Mouse (Mus musculus) regulatory T cell (primary cell): ENCODE data around the gene Pik3r6.

Experiments used
- in situ Hi-C: fragments of 300-600 bp; cut with MboI, MseI; formaldehyde crosslinking; loops from one replicate; pipeline ENCODE4 v1.15.1; 2025; ENCODE audit warnings: high pct_unique_total_duplicates

Pik3r6 gene

DNA sequence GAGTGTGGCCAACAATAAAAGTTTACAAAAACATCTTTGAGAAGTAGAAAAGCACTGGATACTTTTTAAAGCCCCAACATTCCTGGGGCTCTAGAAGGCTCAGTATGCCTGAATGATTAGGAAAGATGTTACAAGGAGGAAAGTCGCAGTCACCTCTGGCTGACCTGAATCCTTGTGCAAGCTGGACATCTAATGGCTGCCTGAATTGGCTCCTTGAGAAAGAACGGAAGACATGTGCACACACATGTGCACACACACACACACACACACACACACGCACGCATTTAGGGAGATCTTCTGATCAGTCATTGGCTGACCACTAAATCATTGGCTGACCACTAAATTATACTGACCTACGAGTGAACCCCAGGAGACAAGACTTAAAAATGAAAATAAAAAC lies 68.0 kb downstream of the Pik3r6 start:
- in situ Hi-C loops: no loop called here

DNA sequence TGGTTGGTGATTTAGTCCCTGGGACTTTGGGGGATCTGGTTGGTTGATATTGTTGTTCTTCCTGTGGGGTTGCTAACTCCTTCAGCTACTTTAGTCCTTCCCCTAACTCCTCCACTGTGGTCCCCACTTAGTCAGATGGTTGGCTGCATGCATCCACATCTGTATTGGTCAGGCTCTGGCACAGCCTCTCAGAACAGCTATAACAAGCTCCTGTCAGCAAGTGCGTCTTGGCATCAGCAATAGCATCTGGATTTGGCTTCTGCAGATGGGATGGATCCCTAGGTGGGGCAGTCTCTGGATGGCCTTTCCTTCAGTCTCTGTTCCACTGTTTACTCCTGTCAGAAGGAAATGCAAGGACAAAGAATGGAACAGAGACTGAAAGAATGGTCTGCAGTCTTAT lies 74.3 kb downstream of the Pik3r6 start:
- in situ Hi-C loops: no loop called here

DNA sequence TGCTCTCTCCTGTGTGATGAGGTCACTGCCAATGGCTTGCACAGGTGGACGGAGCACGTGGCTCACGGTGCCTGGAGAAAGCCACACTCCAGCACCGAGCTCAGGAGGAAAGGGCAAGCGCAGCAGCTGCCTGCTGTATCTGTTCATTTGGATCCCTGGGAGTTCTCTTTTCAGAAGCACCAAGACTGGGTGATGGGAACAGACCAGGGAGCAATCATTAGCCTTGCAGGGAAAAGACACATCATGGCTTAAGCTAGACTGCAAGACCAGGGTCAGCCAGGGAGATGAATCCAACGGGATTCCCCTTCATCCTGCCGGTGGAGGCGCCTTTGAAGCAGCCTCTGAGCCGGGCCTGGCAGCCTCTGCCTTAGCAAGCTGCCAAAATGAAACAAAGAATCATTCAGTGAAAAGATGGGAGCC lies 76.7 kb downstream of the Pik3r6 start:
- in situ Hi-C loops: no loop called here

DNA sequence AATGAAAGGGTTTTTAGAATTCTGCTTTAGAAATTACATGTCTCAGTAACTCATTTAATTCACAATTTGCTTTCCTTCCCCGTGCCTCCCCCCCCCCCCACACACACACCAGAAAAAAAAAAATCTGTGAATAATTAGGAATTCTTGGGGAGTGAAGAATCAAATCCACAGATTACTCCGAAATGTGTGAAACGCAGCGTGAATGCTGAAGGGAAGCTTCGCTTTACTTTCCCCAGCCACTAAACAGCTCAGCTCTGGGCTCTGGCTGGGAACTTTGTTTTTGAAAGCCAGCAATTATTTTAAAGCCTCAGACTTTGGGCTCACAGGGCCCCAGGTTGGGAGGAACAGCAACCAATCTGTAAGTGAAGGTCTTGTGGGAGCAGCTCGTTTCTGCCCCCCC lies 77.7 kb downstream of the Pik3r6 start:
- in situ Hi-C loops: no loop called here

DNA sequence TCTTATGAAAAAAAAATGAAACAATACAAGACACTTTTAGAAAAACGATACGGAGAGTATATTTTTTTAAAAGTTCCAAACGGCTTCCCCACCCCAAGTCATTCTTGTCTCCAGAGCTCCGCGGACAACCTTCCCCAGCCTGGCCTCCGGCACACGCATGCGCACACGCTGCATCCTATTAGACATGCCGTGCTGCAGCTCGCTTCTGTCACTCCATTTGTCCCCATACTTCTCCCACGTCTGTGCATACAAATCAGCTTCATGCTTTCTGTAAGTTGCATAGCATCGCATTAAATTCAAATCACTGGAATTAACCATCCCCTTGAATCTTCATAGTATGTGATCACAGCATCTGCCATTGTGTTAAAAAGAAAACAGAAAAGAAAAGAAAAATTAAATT lies 80.4 kb downstream of the Pik3r6 start:
- in situ Hi-C loops: no loop called here

DNA sequence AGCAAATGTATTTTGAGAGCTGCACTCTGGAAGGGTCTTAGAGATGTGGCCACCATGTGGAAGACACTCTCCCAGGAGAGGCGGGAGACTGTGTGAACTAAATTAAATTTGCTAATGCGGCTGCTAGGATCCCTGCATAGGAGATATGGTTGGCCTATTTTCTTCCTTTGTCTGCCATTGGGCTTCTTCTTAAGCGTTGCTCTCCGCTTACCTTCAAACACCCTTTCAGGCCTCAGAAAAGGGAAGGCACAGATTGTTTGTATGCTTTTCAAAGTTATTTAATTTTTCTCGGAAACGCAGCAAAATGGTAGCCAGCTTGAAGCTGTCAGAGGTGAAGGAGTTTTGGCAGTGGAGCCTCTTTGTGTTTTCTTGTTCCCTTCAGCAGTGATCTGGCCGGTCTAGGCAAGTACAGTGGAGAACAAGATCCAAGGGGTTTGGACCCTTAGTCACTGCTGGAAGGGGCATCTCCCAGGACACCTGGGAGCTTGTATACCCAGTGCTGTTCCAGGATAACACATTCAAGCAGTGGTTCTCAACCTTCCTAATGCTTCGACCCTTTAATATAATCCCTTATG lies 81.2 kb downstream of the Pik3r6 start:
- in situ Hi-C loops: no loop called here

DNA sequence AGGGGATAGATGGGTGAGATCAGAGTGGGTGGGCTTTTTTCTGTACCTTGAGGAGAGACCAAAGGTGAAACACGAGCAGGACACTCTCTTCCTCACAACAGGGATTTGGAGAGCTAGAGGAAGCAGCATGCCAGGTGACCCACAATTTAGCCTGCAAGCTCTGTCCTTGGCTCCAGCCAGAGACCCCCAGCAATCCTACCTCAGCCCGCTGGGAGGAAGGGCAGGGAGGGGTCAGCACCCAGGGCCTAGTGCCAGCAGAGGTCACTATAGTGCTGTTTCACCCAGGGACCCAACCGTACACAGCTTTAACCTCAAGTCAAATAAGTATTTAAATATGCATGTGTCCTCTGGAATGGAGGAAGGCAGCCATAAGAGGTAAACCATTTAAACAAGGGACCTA lies 83.1 kb downstream of the Pik3r6 start:
- in situ Hi-C loops: no loop called here

DNA sequence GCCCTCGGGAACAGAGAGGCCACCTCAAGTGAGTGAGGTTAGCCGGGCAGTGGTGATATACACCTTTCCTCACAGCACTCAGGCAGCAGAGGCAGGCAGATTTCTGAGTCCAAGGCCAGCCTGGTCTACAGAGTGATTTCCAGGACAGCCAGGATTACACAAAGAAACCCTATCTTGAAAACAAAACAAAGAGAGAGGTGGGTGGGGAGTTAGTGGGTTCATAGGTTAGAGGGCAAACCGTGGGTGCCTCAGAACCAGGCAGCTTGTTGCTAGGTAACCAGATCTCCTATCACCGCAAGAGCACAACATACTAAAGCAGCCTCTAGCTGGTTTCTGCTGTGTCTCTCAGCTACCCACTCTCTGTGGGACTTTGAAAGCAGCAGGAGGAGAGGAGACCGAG lies 83.9 kb downstream of the Pik3r6 start, which contains the start of gene Ccdc42:
Gene Ccdc42, plus strand, starts transcription at position 301 of the 400 bp plus-strand sequence.
- in situ Hi-C loops: no loop called here

DNA sequence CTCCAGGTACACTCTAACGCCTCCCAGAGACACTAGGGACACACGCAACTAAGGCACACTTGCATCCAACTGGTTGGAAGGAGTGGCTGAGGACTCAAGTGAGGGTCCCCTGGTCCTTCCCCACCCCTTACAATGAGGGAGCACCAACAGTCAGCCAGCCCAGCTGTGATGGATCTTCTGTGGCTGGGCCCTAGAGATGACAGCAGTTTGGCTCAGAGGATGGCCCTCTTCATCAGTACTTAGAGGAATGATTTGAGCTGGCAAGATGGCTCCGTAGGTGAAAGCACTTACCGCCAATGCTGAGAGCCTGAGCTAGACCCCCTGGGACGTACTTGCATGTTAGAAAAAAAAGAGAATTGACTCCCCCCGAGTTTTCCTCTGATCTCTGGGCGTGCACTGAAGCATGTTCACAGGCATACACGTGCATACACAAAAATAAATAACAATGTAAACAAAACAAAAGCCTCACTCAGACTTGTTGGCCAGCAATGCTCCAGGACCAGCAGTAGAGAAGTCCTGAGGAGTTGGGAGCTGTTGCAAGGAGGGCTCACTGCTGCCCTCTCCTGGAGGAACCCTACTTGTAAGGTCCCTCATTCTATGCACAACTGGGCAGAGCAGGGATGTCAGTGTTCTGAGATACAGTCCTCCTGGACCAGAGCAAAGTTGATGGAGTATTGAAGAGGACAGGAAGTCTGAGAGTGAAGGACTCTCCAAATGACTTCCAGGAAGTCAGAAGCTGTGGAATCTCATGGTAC lies 86.4 kb downstream of the Pik3r6 start:
- in situ Hi-C loops: no loop called here

DNA sequence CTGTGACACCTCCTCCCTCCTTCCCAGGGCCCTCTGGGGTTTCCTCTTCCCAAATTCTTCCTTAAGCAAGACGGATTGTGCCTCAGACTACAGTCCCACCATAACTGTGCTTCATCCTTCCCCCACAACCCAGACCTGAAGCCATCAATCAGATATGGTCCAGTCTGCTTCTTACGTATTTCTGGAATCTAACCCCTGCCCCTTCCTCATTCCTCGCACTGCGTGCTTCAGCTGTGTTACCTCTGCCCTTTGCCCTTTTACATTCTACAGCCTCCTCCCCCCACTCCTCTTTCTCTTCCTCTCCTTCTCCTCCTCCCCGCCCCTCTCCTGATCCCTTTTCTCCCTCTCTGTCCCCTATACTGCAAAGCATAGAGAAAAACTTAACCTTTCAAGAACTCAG lies 88.9 kb downstream of the Pik3r6 start:
- in situ Hi-C loops: no loop called here

DNA sequence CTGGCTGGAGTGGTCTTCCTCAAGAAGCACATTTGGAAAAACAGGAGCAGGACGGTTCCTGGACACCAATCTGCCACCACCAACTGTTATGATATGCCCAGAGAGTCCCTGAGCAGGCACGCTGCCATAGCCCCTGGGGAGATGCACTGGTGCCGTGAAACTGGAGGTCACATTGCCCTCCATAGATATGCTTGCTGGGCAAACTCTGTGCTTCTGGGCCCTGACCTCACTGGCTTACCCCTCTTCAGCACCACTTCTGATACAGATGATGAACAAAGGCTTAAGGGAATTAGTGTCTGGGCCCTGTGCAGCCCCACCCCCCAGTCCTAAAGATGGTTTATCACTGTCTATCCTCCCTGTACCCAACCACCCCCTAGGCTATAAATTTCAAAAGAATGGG lies 90.4 kb downstream of the Pik3r6 start:
- in situ Hi-C loops: no loop called here

DNA sequence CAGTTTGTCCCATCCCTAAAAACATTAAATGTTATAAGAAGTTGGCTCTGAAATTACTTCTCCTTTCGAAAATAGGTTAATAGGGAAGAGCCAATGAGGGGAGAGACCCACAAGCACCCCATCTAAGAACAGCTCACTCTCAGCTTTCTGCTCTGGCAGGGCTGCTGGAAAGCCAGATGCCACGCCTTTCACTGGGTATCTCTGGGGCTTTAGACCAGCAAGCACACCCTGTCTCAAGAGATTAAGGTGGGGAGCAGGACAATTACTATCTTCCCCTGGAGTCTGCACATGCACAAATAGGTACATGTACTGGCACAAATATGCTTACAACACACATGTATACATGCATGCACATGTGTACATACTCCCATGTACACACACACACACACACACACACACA lies 95.1 kb downstream of the Pik3r6 start:
- in situ Hi-C loops: no loop called here

DNA sequence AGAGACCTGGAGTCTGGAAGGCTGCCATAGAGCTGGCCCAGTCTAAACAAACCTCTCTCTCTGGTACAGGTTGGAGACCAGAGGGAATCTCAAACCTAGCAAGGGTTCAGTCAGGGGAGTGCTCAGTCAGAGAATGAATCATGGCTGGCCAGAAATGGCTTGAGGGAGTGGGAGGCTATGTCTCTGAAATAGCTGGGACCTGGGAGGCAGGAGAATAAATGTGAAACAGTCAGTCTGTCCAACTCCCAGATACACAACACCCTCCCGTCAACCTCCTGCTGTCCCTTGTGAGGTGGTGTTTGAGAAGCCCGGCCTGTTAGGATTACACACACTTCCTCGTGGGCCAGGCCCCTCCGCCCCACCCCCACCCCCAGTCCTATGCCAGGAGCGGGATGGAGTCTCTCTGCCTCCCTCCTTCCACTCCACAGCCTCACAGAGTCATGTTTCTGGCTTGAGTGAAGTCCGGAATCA lies 97.8 kb downstream of the Pik3r6 start:
- in situ Hi-C loops: loop anchor here (25.0 kb wide), 1 partner anchor 612 kb away; no protein-coding TSS in a partner anchor

DNA sequence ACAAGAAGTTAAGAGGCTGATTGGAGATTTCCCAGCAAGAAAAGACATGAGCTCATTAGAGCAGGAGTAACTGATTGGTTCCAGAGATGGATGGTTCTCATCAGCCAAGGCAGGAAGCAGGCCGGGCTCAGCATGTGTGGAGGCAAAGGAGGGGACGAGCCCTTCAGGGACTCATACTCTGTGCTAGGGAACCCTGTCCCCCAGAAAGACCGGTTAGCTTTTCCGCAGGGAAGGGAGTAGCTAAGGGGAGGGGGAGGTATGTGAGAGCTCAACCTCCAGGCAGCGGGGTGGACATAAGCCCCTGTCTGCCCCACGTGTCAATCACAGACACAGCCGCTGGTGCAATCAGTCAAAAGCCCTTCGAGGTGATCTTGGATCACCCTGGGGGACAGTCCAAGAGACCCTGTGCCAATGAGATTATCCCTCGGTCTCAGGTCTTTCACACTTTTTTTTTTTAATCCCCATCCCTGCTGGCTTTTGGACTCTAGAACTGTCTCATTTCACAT lies 98.7 kb downstream of the Pik3r6 start:
- in situ Hi-C loops: loop anchor here (25.0 kb wide), 1 partner anchor 611 kb away; no protein-coding TSS in a partner anchor
